Mouse (Mus musculus): ENCODE data around the gene Nqo1. TPM values are rescaled to one million over a fixed set of nuclear protein-coding genes. Genes with fewer than 3 reads are reported as not detected.

Nqo1 gene
- polyA plus RNA-seq, 1 experiment from 2014 or later, result 12.5 TPM

DNA sequence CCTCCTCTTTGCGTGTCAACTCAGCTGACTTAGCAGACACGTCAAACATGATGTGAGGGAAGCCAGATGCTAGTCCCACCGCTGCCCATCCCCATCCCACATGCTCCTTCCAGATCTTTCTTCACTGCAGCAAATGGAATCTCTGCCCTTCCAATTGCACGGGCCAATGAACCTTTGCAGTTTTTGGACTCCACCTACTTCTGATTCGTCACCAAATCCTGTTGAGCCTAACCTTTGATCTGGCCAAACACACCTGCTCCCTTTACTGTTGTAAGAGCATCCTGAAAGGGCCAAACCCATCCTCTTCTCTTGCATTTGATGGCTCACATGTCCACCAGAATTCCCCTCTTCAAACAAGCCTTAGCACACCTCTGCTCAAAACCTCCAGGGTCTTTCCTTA, 18.4 kb downstream of the Nqo1 start:
- DNase-seq (ENCODE audit: low spot score), result no peak
- ATAC-seq (replicated peaks; ENCODE audit: low FRiP score), result no peak
- no peak overlapping the region for H3K4me3 ChIP-seq (ENCODE audit: low read depth, low read length)
- H3K36me3 ChIP-seq (ENCODE audit: control insufficient read depth, insufficient read depth, low read length), result no peaks in the 10 kb centered on the region
- 44% methylated on average over 5 of the region's 5 CpGs for WGBS
- no peak overlapping the region for H3K27ac ChIP-seq (ENCODE audit: low read depth, low read length)
- no peak overlapping the region for H3K4me2 ChIP-seq
- H3K27me3 ChIP-seq (replicated peaks; ENCODE audit: control insufficient read depth, insufficient read depth, low read length), result no peaks in the 10 kb centered on the region
- H3K9me3 ChIP-seq (ENCODE audit: control insufficient read depth, low read length), result no peaks in the 10 kb centered on the region
- no peak overlapping the region for H3K9ac ChIP-seq (ENCODE audit: low read depth, low read length)
- no peaks in the 10 kb centered on the region for H3K4me1 ChIP-seq (replicated peaks; ENCODE audit: control insufficient read depth, insufficient read depth, low read length)

DNA sequence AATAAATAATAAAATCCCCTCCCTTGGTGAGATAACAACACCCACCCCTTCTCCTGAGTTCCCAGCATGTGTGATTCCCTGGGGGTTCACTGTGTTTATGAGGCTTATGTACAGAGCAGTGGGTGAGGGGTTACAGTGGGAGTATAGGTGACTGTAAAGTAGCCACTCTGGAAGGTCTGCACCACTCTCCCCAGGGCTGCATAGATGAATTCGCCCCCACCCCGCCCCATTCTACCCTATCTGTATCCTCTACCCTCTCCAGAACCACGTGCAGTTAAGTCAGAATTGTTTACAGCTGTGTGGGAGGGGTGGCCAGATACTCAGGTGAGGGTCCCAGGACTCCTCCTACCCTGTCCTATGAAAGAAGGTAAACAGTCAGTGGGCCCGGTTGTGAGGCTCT, 20.1 kb downstream of the Nqo1 start:
- ATAC-seq (replicated peaks; ENCODE audit: low FRiP score) (no peak), DNase-seq (ENCODE audit: low spot score) (no peak)
- no peaks in the 10 kb centered on the region for H3K4me1 ChIP-seq (replicated peaks; ENCODE audit: control insufficient read depth, insufficient read depth, low read length)
- no peak overlapping the region for H3K4me2 ChIP-seq
- H3K9me3 ChIP-seq (ENCODE audit: control insufficient read depth, low read length), result no peaks in the 10 kb centered on the region
- H3K9ac ChIP-seq (ENCODE audit: low read depth, low read length), result no peak overlapping the region
- H3K27ac ChIP-seq (ENCODE audit: low read depth, low read length), result no peak overlapping the region
- no peak overlapping the region for H3K4me3 ChIP-seq (ENCODE audit: low read depth, low read length)
- H3K36me3 ChIP-seq (ENCODE audit: control insufficient read depth, insufficient read depth, low read length), result no peaks in the 10 kb centered on the region; the same call in 1 of the 2 replicates
- WGBS, result 63% methylated on average over 4 of the region's 4 CpGs
- H3K27me3 ChIP-seq (replicated peaks; ENCODE audit: control insufficient read depth, insufficient read depth, low read length), result no peaks in the 10 kb centered on the region

DNA sequence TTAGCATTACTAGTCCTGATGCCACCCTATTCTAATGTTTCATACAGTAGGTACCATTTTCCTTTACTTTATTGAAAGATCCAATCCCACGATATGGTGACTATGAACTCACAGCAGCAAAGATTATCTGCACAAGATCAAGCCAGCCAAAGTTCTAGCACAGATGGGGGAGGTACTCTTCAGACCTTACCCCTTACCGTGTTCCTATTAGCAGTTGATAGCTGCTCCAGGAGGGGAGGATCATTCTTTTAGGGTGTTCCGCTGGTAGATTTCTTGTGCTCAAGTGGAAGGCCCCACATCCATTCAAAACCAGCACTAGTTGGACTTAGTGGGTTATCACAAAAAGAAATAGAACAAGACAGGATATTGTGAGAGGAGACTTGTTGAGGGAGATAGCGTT, 21.3 kb downstream of the Nqo1 start:
- no peak for DNase-seq (ENCODE audit: low spot score)
- no peak overlapping the region for H3K4me2 ChIP-seq
- H3K4me1 ChIP-seq (replicated peaks; ENCODE audit: control insufficient read depth, insufficient read depth, low read length), result no peaks in the 10 kb centered on the region
- WGBS, result 83% methylated on average over 4 of the region's 4 CpGs
- no peak for ATAC-seq (replicated peaks; ENCODE audit: low FRiP score)
- H3K9me3 ChIP-seq (ENCODE audit: control insufficient read depth, low read length), result no peaks in the 10 kb centered on the region
- H3K36me3 ChIP-seq (ENCODE audit: control insufficient read depth, insufficient read depth, low read length), result no peaks in the 10 kb centered on the region; the same call in 1 of the 2 replicates
- H3K9ac ChIP-seq (ENCODE audit: low read depth, low read length), result no peak overlapping the region
- no peak overlapping the region for H3K27ac ChIP-seq (ENCODE audit: low read depth, low read length)
- no peaks in the 10 kb centered on the region for H3K27me3 ChIP-seq (replicated peaks; ENCODE audit: control insufficient read depth, insufficient read depth, low read length)
- H3K4me3 ChIP-seq (ENCODE audit: low read depth, low read length), result no peak overlapping the region

DNA sequence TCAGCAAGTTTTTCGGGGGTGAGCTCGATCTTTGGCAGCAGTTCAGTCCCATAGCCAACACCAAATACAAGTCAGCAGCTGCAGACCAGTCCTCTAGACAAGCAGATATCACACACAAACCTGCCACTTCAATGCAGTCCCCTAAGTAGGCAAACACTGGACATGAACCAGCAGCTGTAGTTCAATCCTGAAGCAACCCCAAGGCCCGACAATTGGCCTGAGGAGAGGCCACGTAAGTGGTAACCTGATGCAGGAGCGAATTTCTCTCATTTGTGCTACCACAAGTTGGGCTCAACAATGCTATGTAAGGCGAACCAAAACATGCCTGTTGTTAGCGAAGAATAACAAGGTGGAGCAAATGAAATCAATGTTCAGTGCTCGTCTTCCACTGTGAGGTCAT, 22.3 kb downstream of the Nqo1 start:
- H3K27ac ChIP-seq (ENCODE audit: low read depth, low read length), result no peak overlapping the region
- no peak overlapping the region for H3K4me2 ChIP-seq
- no peak overlapping the region for H3K9ac ChIP-seq (ENCODE audit: low read depth, low read length)
- H3K27me3 ChIP-seq (replicated peaks; ENCODE audit: control insufficient read depth, insufficient read depth, low read length), result no peaks in the 10 kb centered on the region
- no peaks in the 10 kb centered on the region; the same call in 1 of the 2 replicates for H3K36me3 ChIP-seq (ENCODE audit: control insufficient read depth, insufficient read depth, low read length)
- DNase-seq (ENCODE audit: low spot score) (no peak), ATAC-seq (replicated peaks; ENCODE audit: low FRiP score) (no peak)
- no peaks in the 10 kb centered on the region for H3K4me1 ChIP-seq (replicated peaks; ENCODE audit: control insufficient read depth, insufficient read depth, low read length)
- no peak overlapping the region for H3K4me3 ChIP-seq (ENCODE audit: low read depth, low read length)
- 90% methylated on average over 8 of the region's 8 CpGs for WGBS
- H3K9me3 ChIP-seq (ENCODE audit: control insufficient read depth, low read length), result no peaks in the 10 kb centered on the region

DNA sequence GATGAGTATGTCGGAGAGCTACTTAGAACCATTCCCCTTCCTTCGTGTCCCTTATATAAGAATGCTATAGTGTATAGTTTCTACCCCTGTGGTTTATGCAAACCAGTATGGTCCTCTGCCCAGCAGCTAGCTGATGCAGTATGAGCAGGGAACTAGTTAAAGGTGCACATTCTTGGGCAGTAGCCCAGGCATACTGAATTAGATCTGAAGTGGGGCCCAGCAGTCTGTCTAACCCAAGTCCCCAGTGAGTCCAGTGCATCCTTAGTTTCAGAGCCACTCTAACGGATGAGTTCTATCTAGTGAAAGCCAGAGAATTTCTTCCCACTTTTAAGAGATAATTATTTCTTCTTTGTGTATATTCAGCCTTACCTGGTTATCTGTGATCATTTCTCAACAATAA, 25.7 kb downstream of the Nqo1 start:
- 91% methylated on average over 3 of the region's 3 CpGs for WGBS
- Histone ChIP-seq H3K36me3 (ENCODE audit: control insufficient read depth, insufficient read depth, low read length) (no peaks in the 10 kb centered on the region; the same call in 1 of the 2 replicates), H3K9me3 (ENCODE audit: control insufficient read depth, low read length) (no peaks in the 10 kb centered on the region), H3K4me3 (ENCODE audit: low read depth, low read length) (no peak overlapping the region), H3K4me2 (no peak overlapping the region), H3K27me3 (replicated peaks; ENCODE audit: control insufficient read depth, insufficient read depth, low read length) (no peaks in the 10 kb centered on the region), H3K9ac (ENCODE audit: low read depth, low read length) (no peak overlapping the region), H3K27ac (ENCODE audit: low read depth, low read length) (no peak overlapping the region), H3K4me1 (replicated peaks; ENCODE audit: control insufficient read depth, insufficient read depth, low read length) (no peaks in the 10 kb centered on the region)
- no peak for DNase-seq (ENCODE audit: low spot score)
- no peak for ATAC-seq (replicated peaks; ENCODE audit: low FRiP score)

DNA sequence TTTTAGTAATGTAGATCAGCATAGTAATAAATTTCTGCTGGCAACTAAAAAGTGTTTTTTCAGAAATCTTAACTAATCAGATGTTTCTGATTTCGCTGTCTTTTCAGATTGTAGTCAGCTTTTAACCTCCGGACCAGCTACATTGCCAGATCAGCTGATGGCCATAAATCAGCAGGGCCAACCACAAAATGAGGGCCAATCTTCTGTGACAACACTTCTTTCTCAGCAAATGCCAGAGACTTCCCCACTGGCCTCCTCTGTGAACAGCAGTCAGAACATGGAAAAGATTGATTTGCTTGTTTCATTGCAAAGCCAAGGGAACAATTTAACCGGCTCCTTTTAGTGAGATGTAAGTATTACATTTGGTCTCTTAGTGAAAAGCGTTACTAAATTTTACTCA, 32.7 kb downstream of the Nqo1 start:
- 87% methylated on average over 4 of the region's 4 CpGs for WGBS
- no peaks in the 10 kb centered on the region for H3K4me1 ChIP-seq (replicated peaks; ENCODE audit: control insufficient read depth, insufficient read depth, low read length)
- H3K9me3 ChIP-seq (ENCODE audit: control insufficient read depth, low read length), result no peaks in the 10 kb centered on the region
- no peak for ATAC-seq (replicated peaks; ENCODE audit: low FRiP score)
- no peaks in the 10 kb centered on the region for H3K27me3 ChIP-seq (replicated peaks; ENCODE audit: control insufficient read depth, insufficient read depth, low read length)
- no peak for DNase-seq (ENCODE audit: low spot score)
- no peak overlapping the region for H3K9ac ChIP-seq (ENCODE audit: low read depth, low read length)
- H3K4me3 ChIP-seq (ENCODE audit: low read depth, low read length), result no peak overlapping the region
- no peak overlapping the region for H3K4me2 ChIP-seq
- no peak overlapping the region for H3K27ac ChIP-seq (ENCODE audit: low read depth, low read length)
- H3K36me3 ChIP-seq (ENCODE audit: control insufficient read depth, insufficient read depth, low read length), result peaks cover 28% of the 10 kb centered on the region

Other genes with a start within 250 kb of the Nqo1 start
- 6.2 and 8.2 TPM in 2 replicates for gene Nfat5, start 109.7 kb downstream of the Nqo1 start, polyA plus RNA-seq (2014; fragmentation: Nextera tagmentation; extraction: Ambion mirVana)
- gene Nob1, start 21.8 kb upstream of the Nqo1 start, polyA plus RNA-seq (2014; fragmentation: Nextera tagmentation; extraction: Ambion mirVana), result 92.9 and 93.3 TPM in 2 replicates
- 37.6 and 40.2 TPM in 2 replicates for gene Wwp2, start 33.2 kb upstream of the Nqo1 start, polyA plus RNA-seq (2014; fragmentation: Nextera tagmentation; extraction: Ambion mirVana)
- gene Psmd7, start 185.3 kb upstream of the Nqo1 start, polyA plus RNA-seq (2014; fragmentation: Nextera tagmentation; extraction: Ambion mirVana), result 358 and 365 TPM in 2 replicates